ENCODE assay signal across 33 mouse cellular contexts in the genomic region with DNA sequence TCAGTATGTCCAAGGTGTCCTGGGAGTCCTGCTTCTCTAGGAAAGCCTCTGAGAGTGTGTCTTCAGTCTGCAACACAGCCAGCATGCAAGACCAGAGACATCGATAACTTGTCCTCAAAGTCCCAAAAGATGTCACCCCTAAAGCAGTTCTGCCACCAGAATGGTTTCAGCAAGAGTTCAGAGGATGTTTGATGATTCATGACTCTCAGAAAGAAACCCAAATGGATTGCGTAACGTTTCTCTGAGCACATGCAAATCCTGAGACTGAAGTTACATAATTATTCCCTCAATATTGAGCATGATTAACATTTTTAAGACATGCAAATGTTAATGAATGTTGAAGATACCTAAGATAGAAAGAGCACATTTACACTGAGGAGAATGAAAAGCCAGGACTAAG.
DNase-seq lines count a peak whose midpoint lies in the region; ATAC-seq and TF ChIP-seq lines count a peak whose summit lies in the region.
"Had no signal": no experiment of that assay in that cellular context is flagged by ENCODE, and none has a peak within 500 bp of the region (broad histone marks: within the 10 kb centered on the region; RNA-seq: fewer than 3 reads in every experiment).

No protein-coding gene starts in this region.

- TF ChIP-seq CTCF in left cerebral cortex, adult 2 months (IDR thresholded peaks at IDR 0.05), result no peak
- TF ChIP-seq CTCF in C2C12 (IDR thresholded peaks at IDR 0.05; ENCODE audit: control insufficient read depth, insufficient read depth, insufficient read length), result no peak
- TF ChIP-seq CTCF in intestine, postnatal 0 days (IDR thresholded peaks at IDR 0.05; ENCODE audit: low read depth), result no peak

- 81% methylated on average over 3 of the region's 3 CpGs for WGBS in intestine, postnatal 0 days

- DNase-seq in gastrocnemius, adult 18-20 months (ENCODE audit: low spot score), result peak; percentile 16
- no peak for DNase-seq in gastrocnemius, postnatal 36 days
- peak; percentile 6 to 12 for DNase-seq in left cerebral cortex, postnatal 25 days (ENCODE audit: low spot score in 2 of 2)
- no peak for DNase-seq in left cerebral cortex, adult 2 months (ENCODE audit: extremely low spot score in 1 of 2, low spot score in 2 of 2)
- DNase-seq in yolk sac, embryonic 10.5 days (ENCODE audit: low spot score), result no peak
- DNase-seq: adrenal gland, adult 8-10 months; cerebellum, adult 8-10 months; embryo, embryonic 11 days; gastrocnemius, adult 2 months; heart, postnatal 4 days; kidney, adult 9 months; kidney, postnatal 10 days; layer of hippocampus, adult 9-11 months; liver, embryonic 13.5 days; lung, adult 18-20 months; lung, postnatal 36 days; right cerebral cortex, adult 18-20 months; spleen, adult 18-20 months; thymus, postnatal 14 days had no signal

- peak; percentile 62 for ATAC-seq in granulocyte monocyte progenitor cell, adult 5-6 weeks (replicated peaks; ENCODE audit: poor library complexity, severe bottlenecking)
- ATAC-seq in intestine, postnatal 0 days, result no peak
- ATAC-seq: activated CD4-positive, CD25-positive, alpha-beta regulatory T cell, adult 4 months; CD4-positive, CD25-positive, alpha-beta regulatory T cell, adult 4 months; forebrain, embryonic 14.5 days; intestine, embryonic 16.5 days; midbrain, embryonic 15.5 days had no signal

- no peaks in the 10 kb centered on the region for H3K4me1 ChIP-seq in intestine, postnatal 0 days (replicated peaks; ENCODE audit: control insufficient read depth, insufficient read depth, low read length)
- H3K4me1 ChIP-seq: embryonic facial prominence, embryonic 12.5 days; limb, embryonic 15.5 days; liver, embryonic 13.5 days; megakaryocyte, embryonic 14.5 days; midbrain, embryonic 15.5 days had no signal

- no peaks in the 10 kb centered on the region for H3K36me3 ChIP-seq in C2C12 (ENCODE audit: control insufficient read depth, insufficient read depth)
- no peaks in the 10 kb centered on the region for H3K36me3 ChIP-seq in intestine, postnatal 0 days (ENCODE audit: control insufficient read depth, insufficient read depth)
- H3K36me3 ChIP-seq: embryonic facial prominence, embryonic 12.5 days; hindbrain, embryonic 13.5 days; limb, embryonic 10.5 days; limb, embryonic 15.5 days; liver, embryonic 13.5 days; midbrain, embryonic 15.5 days had no signal

- H3K79me2 ChIP-seq in C2C12 (ENCODE audit: control insufficient read depth, insufficient read depth), result no peaks in the 10 kb centered on the region

- H3K9ac ChIP-seq in intestine, postnatal 0 days (ENCODE audit: low read depth, low read length), result no peak overlapping the region
- H3K9ac ChIP-seq: embryonic facial prominence, embryonic 12.5 days; hindbrain, embryonic 13.5 days; limb, embryonic 15.5 days; liver, embryonic 13.5 days; midbrain, embryonic 15.5 days had no signal

- H3K27me3 ChIP-seq in C2C12 (ENCODE audit: control insufficient read depth, insufficient read depth, insufficient read length), result no peaks in the 10 kb centered on the region
- H3K27me3 ChIP-seq in intestine, postnatal 0 days (replicated peaks; ENCODE audit: control insufficient read depth, insufficient read depth, low read length), result no peaks in the 10 kb centered on the region
- H3K27me3 ChIP-seq: embryonic facial prominence, embryonic 12.5 days; hindbrain, embryonic 13.5 days; limb, embryonic 15.5 days; liver, embryonic 13.5 days; megakaryocyte, embryonic 14.5 days; midbrain, embryonic 15.5 days had no signal

- H3K79me3 ChIP-seq in C2C12 (ENCODE audit: low read depth), result no peaks in the 10 kb centered on the region

- H3K27ac ChIP-seq in left cerebral cortex, adult 2 months, result no peak overlapping the region
- no peak overlapping the region for H3K27ac ChIP-seq in intestine, postnatal 0 days (ENCODE audit: low read depth, low read length)
- H3K27ac ChIP-seq: embryonic facial prominence, embryonic 12.5 days; gastrocnemius, adult 2 months; hindbrain, embryonic 13.5 days; limb, embryonic 10.5 days; limb, embryonic 15.5 days; liver, embryonic 13.5 days; midbrain, embryonic 15.5 days had no signal

- no peak overlapping the region for H3ac ChIP-seq in C2C12 (ENCODE audit: control insufficient read depth, insufficient read length, low read depth)

- intact Hi-C loops in gastrocnemius, postnatal 36 days (cut with DNase I), result no loop called here
- intact Hi-C loops in left cerebral cortex, postnatal 25 days (cut with DNase I), result no loop called here
- intact Hi-C loops in left cerebral cortex, adult 2 months (cut with DNase I), result no loop called here

- no peak overlapping the region for H3K4me3 ChIP-seq in left cerebral cortex, adult 2 months
- H3K4me3 ChIP-seq in C2C12 (ENCODE audit: insufficient read depth, poor library complexity, severe bottlenecking), result no peak overlapping the region
- no peak overlapping the region for H3K4me3 ChIP-seq in intestine, postnatal 0 days (ENCODE audit: low read depth, low read length)
- H3K4me3 ChIP-seq: embryonic facial prominence, embryonic 12.5 days; gastrocnemius, adult 2 months; hindbrain, embryonic 13.5 days; limb, embryonic 10.5 days; limb, embryonic 15.5 days; liver, embryonic 13.5 days; megakaryocyte, embryonic 14.5 days; midbrain, embryonic 15.5 days had no signal

- no peaks in the 10 kb centered on the region for H3K9me3 ChIP-seq in intestine, postnatal 0 days (ENCODE audit: control insufficient read depth)
- H3K9me3 ChIP-seq: embryonic facial prominence, embryonic 12.5 days; hindbrain, embryonic 13.5 days; limb, embryonic 10.5 days; limb, embryonic 15.5 days; midbrain, embryonic 15.5 days had no signal

- H3K4me2 ChIP-seq in intestine, postnatal 0 days (replicated peaks; ENCODE audit: low read depth), result no peak overlapping the region
- H3K4me2 ChIP-seq: embryonic facial prominence, embryonic 12.5 days; heart, embryonic 11.5 days; hindbrain, embryonic 13.5 days; limb, embryonic 15.5 days; liver, embryonic 13.5 days; midbrain, embryonic 15.5 days had no signal

TF ChIP-seq in C2C12, 6 proteins besides CTCF, POLR2A, EP300 and RAD21:
- TF ChIP-seq MYOD1 (IDR thresholded peaks at IDR 0.05; ENCODE audit: control insufficient read depth, insufficient read length, low read depth), result no peak
- TF ChIP-seq MAX (IDR thresholded peaks at IDR 0.05), result no peak
- peak; percentile 29 for TF ChIP-seq CEBPB (IDR thresholded peaks at IDR 0.05; ENCODE audit: low read depth)
- no peak for TF ChIP-seq USF1 (IDR thresholded peaks at IDR 0.05; ENCODE audit: low read depth)
- TF ChIP-seq FOSL1 (IDR thresholded peaks at IDR 0.05; ENCODE audit: insufficient read depth, low read length, poor library complexity, severe bottlenecking), result no peak

Comparison
In these comparisons a context has a peak if more than half of its experiments do, and no peak if none do; other contexts are left out.
1. DNase-seq: peak in gastrocnemius, adult 18-20 months (single experiment) and left cerebral cortex, postnatal 25 days (2 of 2); none in gastrocnemius, postnatal 36 days (0 of 2), left cerebral cortex, adult 2 months (0 of 2) and yolk sac, embryonic 10.5 days (single experiment).